Mouse (Mus musculus) myocyte (in vitro differentiated cells): ENCODE measurements around the gene Eno1. TPM values are rescaled to one million over a fixed set of nuclear protein-coding genes. Genes with fewer than 3 reads are reported as not detected.

Source experiments
- H3K27me3 ChIP-seq: one replicate; pipeline ENCODE4 v1.6.1; 2011; ENCODE audit not compliant: control insufficient read depth, insufficient read depth, insufficient read length
- H3K36me3 ChIP-seq: one replicate; pipeline ENCODE4 v1.6.1; 2011; ENCODE audit not compliant: control insufficient read depth, insufficient read depth
- H3K4me2 ChIP-seq: one replicate; pipeline ENCODE4 v1.6.1; 2011; ENCODE audit warnings: low read depth, control low read depth
- H3K4me3 ChIP-seq: one replicate; pipeline ENCODE4 v1.5.1; 2011; ENCODE audit warnings: mild to moderate bottlenecking, control low read depth, moderate library complexity
- H3K79me2 ChIP-seq: one replicate; pipeline ENCODE4 v1.6.1; 2011; ENCODE audit not compliant: control insufficient read depth, insufficient read depth
- H3ac ChIP-seq: one replicate; pipeline ENCODE4 v1.6.1; 2011; ENCODE audit not compliant: control insufficient read depth, insufficient read length
- CEBPB ChIP-seq: IDR thresholded peaks from 2 replicates; pipeline ENCODE4 v1.6.1; 2011; ENCODE audit warnings: mild to moderate bottlenecking, moderate library complexity; ENCODE audit not compliant: poor library complexity, insufficient read depth, severe bottlenecking
- E2F4 ChIP-seq: IDR thresholded peaks from one replicate; pipeline ENCODE4 v1.6.1; 2011; ENCODE audit warnings: mild to moderate bottlenecking, control low read depth, moderate library complexity; ENCODE audit not compliant: insufficient read depth
- MAX ChIP-seq: IDR thresholded peaks from one replicate; pipeline ENCODE4 v1.6.1; 2011; ENCODE audit warnings: low read depth, mild to moderate bottlenecking, control low read depth
- MYOD1 ChIP-seq, 3 experiments: IDR thresholded peaks; one replicate each; pipeline ENCODE4 v1.6.1; 2011; ENCODE audit warnings: control low read depth in 2 of 3, low read depth in 2 of 3, mild to moderate bottlenecking in 2 of 3, moderate library complexity in 1 of 3; ENCODE audit not compliant: insufficient read length in 2 of 3, control insufficient read depth in 1 of 3
- MYOG ChIP-seq, 3 experiments: IDR thresholded peaks; one replicate each; pipeline ENCODE4 v1.6.1; 2011; ENCODE audit warnings: control low read depth in 2 of 3, low read depth in 2 of 3, mild to moderate bottlenecking in 2 of 3; ENCODE audit not compliant: insufficient read length in 2 of 3, control insufficient read depth in 1 of 3, insufficient read depth in 1 of 3
- POLR2A ChIP-seq: IDR thresholded peaks from one replicate; pipeline ENCODE4 v1.6.1; 2011; ENCODE audit warnings: low read depth, mild to moderate bottlenecking, control low read depth, moderate library complexity; ENCODE audit not compliant: insufficient read length
- POLR2AphosphoS2 ChIP-seq: IDR thresholded peaks from one replicate; pipeline ENCODE4 v1.6.1; 2011; ENCODE audit warnings: low read depth, control low read depth; ENCODE audit not compliant: insufficient read length
- REST ChIP-seq: IDR thresholded peaks from one replicate; pipeline ENCODE4 v1.6.1; 2011; ENCODE audit warnings: mild to moderate bottlenecking, control low read depth, moderate library complexity; ENCODE audit not compliant: insufficient read depth, insufficient read length
- SRF ChIP-seq: IDR thresholded peaks from one replicate; pipeline ENCODE4 v1.6.1; 2011; ENCODE audit warnings: low read depth; ENCODE audit not compliant: control insufficient read depth, insufficient read length
- TCF12 ChIP-seq: IDR thresholded peaks from one replicate; pipeline ENCODE4 v1.6.1; 2011; ENCODE audit warnings: mild to moderate bottlenecking, control low read depth; ENCODE audit not compliant: poor library complexity, insufficient read depth, severe bottlenecking
- TCF3 ChIP-seq: IDR thresholded peaks from one replicate; pipeline ENCODE4 v1.6.1; 2011; ENCODE audit warnings: low read depth, control low read depth; ENCODE audit not compliant: insufficient read length
- USF1 ChIP-seq: IDR thresholded peaks from one replicate; pipeline ENCODE4 v1.6.1; 2011; ENCODE audit warnings: low read depth, mild to moderate bottlenecking, control low read depth, moderate library complexity
- polyA plus RNA-seq: library from polyadenylated mRNA; unstranded; fragments of >200 nt; fragmentation: generic; extraction: Trizol; gene quantifications from one replicate; pipeline ENCODE4 v1.2.1, GENCODE M21; 2012; ENCODE audit warnings: missing spikeins

Eno1 gene
- polyA plus RNA-seq, 1 experiment, result 1,358 TPM

- Histone ChIP-seq H3ac (no peak overlapping the region), H3K4me2 (no peak overlapping the region)
- TF ChIP-seq TCF12 (no peak), MYOD1 (IDR thresholded peaks at IDR 0.05; ENCODE audit: control insufficient read depth in 1 of 3, insufficient read length in 2 of 3, low read depth in 2 of 3) (no peak)
These were observed 13.3 kb downstream of the Eno1 start for GRCm38 (mm10) chr4:150249731-150250270.

GRCm38 (mm10) chr4:150250549-150251422, 14.3 kb downstream of the Eno1 start:
- Histone ChIP-seq H3ac (no peak overlapping the region), H3K27me3 (no peaks in the 10 kb centered on the region), H3K4me2 (no peak overlapping the region), H3K79me2 (no peaks in the 10 kb centered on the region), H3K36me3 (peaks cover 44% of the 10 kb centered on the region), H3K4me3 (no peak overlapping the region)
- TF ChIP-seq TCF3, result no peak
- TF ChIP-seq MYOD1 (IDR thresholded peaks at IDR 0.05; ENCODE audit: control insufficient read depth in 1 of 3, insufficient read length in 2 of 3, low read depth in 2 of 3), result no peak
- no peak for TF ChIP-seq SRF
- no peak for TF ChIP-seq USF1
- TF ChIP-seq MYOG (IDR thresholded peaks at IDR 0.05; ENCODE audit: control insufficient read depth in 1 of 3, insufficient read depth in 1 of 3, insufficient read length in 2 of 3, low read depth in 2 of 3), result no peak
- no peak for TF ChIP-seq E2F4
- TF ChIP-seq CEBPB, result no peak
- peak; percentile 97 for TF ChIP-seq POLR2AphosphoS2
- no peak for TF ChIP-seq MAX
- peak; percentile 40 for TF ChIP-seq POLR2A
- TF ChIP-seq TCF12, result no peak
- no peak for TF ChIP-seq REST

More at GRCm38 (mm10) chr4:150249731-150250270, 13.3 kb downstream of the Eno1 start:
- Histone ChIP-seq H3K4me3 (no peak overlapping the region), H3K36me3 (peaks cover 51% of the 10 kb centered on the region), H3K27me3 (no peaks in the 10 kb centered on the region), H3K79me2 (no peaks in the 10 kb centered on the region)

- Histone ChIP-seq H3K4me2 (no peak overlapping the region), H3K36me3 (peaks cover 12% of the 10 kb centered on the region), H3K79me2 (no peaks in the 10 kb centered on the region), H3K27me3 (no peaks in the 10 kb centered on the region), H3K4me3 (no peak overlapping the region), H3ac (no peak overlapping the region)
- TF ChIP-seq POLR2AphosphoS2 (no peak), TCF3 (no peak), SRF (no peak)
These were observed 17.9 kb downstream of the Eno1 start for GRCm38 (mm10) chr4:150254416-150254815.

- no peak for TF ChIP-seq SRF
- TF ChIP-seq TCF12, result no peak
- TF ChIP-seq MYOG (IDR thresholded peaks at IDR 0.05; ENCODE audit: control insufficient read depth in 1 of 3, insufficient read depth in 1 of 3, insufficient read length in 2 of 3, low read depth in 2 of 3), result no peak
- H3K27me3 ChIP-seq, result no peaks in the 10 kb centered on the region
- no peak overlapping the region for H3K4me2 ChIP-seq
- no peaks in the 10 kb centered on the region for H3K79me2 ChIP-seq
- no peak overlapping the region for H3K4me3 ChIP-seq
- no peak overlapping the region for H3ac ChIP-seq
- peaks cover 5% of the 10 kb centered on the region for H3K36me3 ChIP-seq
These were observed 18.7 kb downstream of the Eno1 start for GRCm38 (mm10) chr4:150255181-150255580.

GRCm38 (mm10) chr4:150257252-150258204, 21.0 kb downstream of the Eno1 start:
- Histone ChIP-seq H3K4me3 (no peak overlapping the region), H3K79me2 (no peaks in the 10 kb centered on the region), H3K4me2 (no peak overlapping the region), H3ac (no peak overlapping the region), H3K27me3 (no peaks in the 10 kb centered on the region), H3K36me3 (no peaks in the 10 kb centered on the region)
- TF ChIP-seq POLR2A, result no peak
- no peak for TF ChIP-seq E2F4
